Mouse (Mus musculus) ovary, adult 10 weeks (tissue): ENCODE data around the gene Bsnd. TPM values are rescaled to one million over a fixed set of nuclear protein-coding genes. Genes with fewer than 3 reads are reported as not detected.

Source experiments
- polyA plus RNA-seq: library from polyadenylated mRNA; stranded (reverse); fragments of 350-450 nt; fragmentation: Illumina TruSeq; extraction: RNeasy Lipid Tissue Mini Kit (QIAGEN cat#74804); gene quantifications from one replicate; pipeline ENCODE4 v1.2.3, GENCODE M21; 2014

Gene Bsnd
- polyA plus RNA-seq: not detected

DNA sequence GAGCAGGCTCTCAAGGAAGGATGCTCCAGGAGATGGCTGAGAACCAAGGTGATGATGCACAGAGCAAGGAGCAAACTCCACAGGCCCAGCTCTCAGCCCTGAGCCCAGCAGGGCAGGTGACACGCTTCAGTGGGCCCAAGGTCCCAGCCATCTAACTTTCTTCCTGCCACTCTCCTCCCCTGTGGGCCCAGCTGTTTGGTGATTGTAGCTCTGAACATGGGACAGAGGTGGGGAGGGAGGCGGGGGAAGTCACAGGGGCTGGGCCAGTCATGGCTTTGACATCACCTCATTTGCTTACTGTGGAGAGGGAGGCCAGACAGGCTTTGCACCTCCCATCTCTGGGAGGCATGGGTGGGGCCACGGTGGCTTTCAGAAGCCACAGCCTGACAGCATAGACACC, at the start of gene Bsnd:
Bsnd (minus strand) TSS at position 168 of the 400 bp plus-strand sequence.

Other genes starting within 250 kb of the Bsnd start
- gene Usp24, start 176.1 kb downstream of the Bsnd start, polyA plus RNA-seq: 41.6 TPM
- not detected for gene Pcsk9, start 28.0 kb downstream of the Bsnd start, polyA plus RNA-seq
- 3.9 TPM for gene Dhcr24, start 68.8 kb upstream of the Bsnd start, polyA plus RNA-seq
- not detected for gene Lexm, start 125.0 kb upstream of the Bsnd start, polyA plus RNA-seq
- gene Ttc22, start 130.1 kb upstream of the Bsnd start, polyA plus RNA-seq: not detected
- gene Pars2, start 158.8 kb upstream of the Bsnd start, polyA plus RNA-seq: 1.6 TPM
- 29.4 TPM for gene Ttc4, start 186.7 kb upstream of the Bsnd start, polyA plus RNA-seq
- gene Mroh7, start 238.6 kb upstream of the Bsnd start, polyA plus RNA-seq: not detected
- not detected for gene Fam151a, start 241.6 kb upstream of the Bsnd start, polyA plus RNA-seq